Mouse (Mus musculus): ENCODE results near the gene Olfr521.
"Not testable (repeated sequence)": the region's sequence is repeated elsewhere in the genome, so short reads cannot be mapped to it uniquely, and the experiment has no call there.

Gene Olfr521

DNA sequence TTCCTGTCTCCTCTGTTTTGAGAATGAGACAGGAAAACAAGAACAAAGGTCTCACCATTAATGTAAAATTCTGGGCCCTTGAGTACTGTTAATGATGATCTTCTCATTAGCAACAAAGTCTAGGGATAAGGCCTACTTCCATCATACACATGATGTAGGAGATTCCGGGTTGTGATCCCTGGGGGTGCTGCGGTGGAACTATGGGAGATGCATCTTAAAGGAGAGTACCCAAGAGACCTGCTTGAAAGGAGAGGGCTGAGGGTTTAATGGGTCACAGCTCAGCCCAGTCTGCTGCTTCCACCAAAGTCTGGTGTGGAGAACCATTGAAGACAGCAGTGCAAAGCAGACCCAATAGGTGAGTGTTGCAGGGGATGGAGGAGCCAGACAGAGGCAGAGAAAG lies at the start of gene Olfr521:
TSS of gene Olfr521 (plus strand) at position 301 of the 400 bp plus-strand sequence.
- DNase-seq (ENCODE audit: low spot score): no peak

- no peak for DNase-seq (ENCODE audit: low spot score)
Observed at GRCm38 (mm10) chr7:99716536-99716935, 46.8 kb upstream of the Olfr521 start.

DNA sequence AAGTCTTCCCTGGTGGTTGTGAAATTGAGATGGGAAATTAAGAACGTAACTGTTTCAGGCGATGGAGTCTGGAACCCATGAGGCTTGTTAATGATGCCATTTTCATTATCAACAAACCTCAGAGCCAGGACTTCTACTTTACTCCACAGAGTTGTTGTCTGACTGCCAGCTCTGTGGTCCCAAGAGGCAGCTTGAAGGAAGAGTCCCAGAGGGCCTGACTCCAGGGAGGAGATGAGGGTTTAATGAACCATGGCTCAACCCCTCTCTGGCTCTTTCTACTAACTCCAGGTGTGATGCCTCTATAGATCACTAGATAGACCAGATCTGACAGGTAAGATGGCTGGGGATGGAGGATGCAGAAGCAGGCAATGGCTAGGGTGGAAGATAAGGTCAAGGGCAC lies 33.3 kb upstream of the Olfr521 start, which contains the start of gene Olfr520:
TSS of gene Olfr520 (plus strand) at position 301 of the 400 bp plus-strand sequence.
- DNase-seq (ENCODE audit: low spot score): no peak

DNA sequence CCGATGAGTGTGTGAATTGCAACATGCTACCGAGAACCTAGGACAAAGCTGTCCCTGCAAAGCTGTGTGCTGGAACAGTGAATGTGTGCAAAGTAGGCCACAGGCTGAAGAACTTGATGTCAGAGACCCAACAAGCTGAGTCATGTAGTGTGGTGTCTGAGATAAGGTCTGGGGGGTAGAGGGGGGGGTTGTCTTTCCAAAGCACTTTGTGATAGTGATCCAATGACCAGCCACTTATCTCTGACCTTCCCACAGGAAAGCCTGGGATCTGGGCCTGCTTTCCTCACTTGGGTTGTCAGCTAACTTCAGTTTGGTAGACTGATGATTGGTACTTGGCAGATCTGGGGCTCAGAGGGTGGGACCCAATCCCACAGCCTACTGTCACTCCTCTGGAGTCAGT lies 28.7 kb upstream of the Olfr521 start:
- no peak for DNase-seq (ENCODE audit: low spot score)

- DNase-seq (ENCODE audit: low spot score): not testable (repeated sequence)
Observed at GRCm38 (mm10) chr7:99735491-99735890, 27.8 kb upstream of the Olfr521 start.

GRCm38 (mm10) chr7:99739276-99739675 lies 24.0 kb upstream of the Olfr521 start:
- DNase-seq (ENCODE audit: low spot score): no peak

DNA sequence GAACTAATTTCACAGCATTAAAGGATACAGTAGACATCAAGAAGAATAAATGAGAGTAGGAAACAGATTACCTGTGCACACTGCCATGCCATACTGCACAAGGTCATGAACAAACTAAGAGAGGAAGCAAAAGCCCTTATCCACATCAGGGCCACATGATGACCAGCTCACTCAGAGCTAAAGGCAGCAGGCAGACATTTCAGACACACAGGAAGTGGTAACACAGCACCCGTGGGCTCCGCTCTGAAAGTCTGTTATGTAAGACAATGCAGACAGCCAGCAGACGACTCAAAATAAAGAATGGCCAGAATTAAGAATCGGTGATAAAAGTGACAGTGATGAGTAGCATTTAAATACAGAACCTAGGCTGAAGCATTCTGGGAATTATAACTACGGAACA lies 18.1 kb downstream of the Olfr521 start:
- no peak for DNase-seq (ENCODE audit: low spot score)

DNA sequence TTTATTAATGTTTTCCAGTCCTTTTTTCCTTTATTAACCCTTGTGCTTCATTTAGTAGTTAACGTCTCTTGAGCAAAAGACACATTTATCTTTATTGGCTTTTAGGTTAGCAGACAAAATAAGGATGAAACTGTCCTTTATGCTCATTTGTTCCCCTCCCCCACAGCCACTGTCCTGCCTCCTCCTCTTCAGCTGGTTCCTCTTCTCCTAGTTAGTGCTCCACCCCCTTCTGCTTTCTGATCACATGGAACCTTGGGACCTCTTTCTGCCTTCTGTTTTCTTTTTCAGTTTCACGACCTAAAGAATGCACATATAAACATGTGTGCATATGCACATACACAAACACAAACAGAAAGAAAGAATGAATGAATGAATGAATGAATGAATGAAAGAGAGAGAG lies 18.6 kb downstream of the Olfr521 start:
- no peak for DNase-seq (ENCODE audit: low spot score)

DNA sequence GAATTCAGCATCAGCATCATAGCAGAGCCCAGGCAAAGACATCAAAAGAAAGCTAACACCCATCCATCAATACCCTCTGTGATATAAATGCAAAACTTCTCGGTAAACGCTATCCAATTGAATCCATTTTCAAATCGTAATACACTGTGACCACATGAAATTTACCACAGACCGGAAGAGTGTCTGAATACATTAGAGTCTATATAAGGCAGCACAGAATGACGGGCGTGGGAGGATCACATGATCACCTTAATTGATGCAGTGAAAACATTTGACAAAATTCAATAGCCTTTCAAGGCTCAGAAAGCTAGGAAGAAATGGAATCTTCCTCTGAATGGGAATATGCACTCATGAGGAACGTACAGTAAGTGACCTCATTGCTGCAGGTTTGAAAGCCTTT lies 20.1 kb downstream of the Olfr521 start:
- no peak for DNase-seq (ENCODE audit: low spot score)

GRCm38 (mm10) chr7:99785553-99785952 lies 22.2 kb downstream of the Olfr521 start:
- DNase-seq (ENCODE audit: low spot score): no peak

- DNase-seq (ENCODE audit: low spot score): no peak
Observed at GRCm38 (mm10) chr7:99786774-99787173, 23.5 kb downstream of the Olfr521 start.

DNA sequence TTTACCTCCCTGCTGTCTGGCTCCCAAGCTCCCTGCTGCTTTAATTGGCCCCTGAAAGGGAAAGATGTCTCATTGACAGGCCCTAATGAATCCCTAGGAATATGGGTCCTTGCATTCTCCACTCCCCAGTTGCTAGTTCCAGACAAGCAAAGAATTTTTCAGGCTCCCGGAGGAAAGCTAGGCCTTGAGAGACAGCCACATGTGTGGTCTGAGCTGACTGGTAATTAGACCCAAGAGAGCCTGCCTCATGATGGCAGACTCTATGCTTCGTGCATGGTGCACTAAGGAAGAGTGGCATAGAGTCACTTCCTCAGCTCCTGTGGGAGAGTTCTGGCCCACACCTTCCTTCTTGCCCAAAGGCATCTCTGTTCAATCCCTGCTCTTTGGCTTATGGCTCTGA lies 24.6 kb downstream of the Olfr521 start:
- no peak for DNase-seq (ENCODE audit: low spot score)

GRCm38 (mm10) chr7:99788563-99788962 lies 25.3 kb downstream of the Olfr521 start:
- DNase-seq (ENCODE audit: low spot score): no peak

- no peak for DNase-seq (ENCODE audit: low spot score)
Observed at GRCm38 (mm10) chr7:99790816-99791215, 27.5 kb downstream of the Olfr521 start.

- DNase-seq (ENCODE audit: low spot score): no peak
Observed at GRCm38 (mm10) chr7:99794096-99794495, 30.8 kb downstream of the Olfr521 start.

- DNase-seq (ENCODE audit: low spot score): no peak
Observed at GRCm38 (mm10) chr7:99795192-99795981, 32.1 kb downstream of the Olfr521 start.

DNA sequence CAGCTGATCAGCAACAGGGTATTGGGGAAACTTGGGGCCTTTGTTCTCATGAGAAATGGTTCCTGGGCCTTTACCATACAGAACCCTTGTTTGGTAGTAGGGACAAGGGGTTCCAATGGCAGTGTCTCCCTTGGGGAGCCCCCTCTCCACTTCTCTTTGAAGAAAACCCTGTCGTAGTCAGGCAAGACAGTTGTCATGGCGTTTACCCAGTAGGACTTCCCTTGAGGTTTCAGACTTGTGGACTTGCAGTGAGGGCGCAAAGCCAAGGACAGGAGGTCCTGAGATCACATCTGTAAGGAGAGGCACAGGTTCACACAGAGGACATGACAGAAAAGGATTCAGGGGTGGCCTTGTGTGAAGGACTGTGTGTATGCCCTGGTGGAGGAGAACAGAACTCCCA lies 33.2 kb downstream of the Olfr521 start:
- DNase-seq (ENCODE audit: low spot score): no peak

DNA sequence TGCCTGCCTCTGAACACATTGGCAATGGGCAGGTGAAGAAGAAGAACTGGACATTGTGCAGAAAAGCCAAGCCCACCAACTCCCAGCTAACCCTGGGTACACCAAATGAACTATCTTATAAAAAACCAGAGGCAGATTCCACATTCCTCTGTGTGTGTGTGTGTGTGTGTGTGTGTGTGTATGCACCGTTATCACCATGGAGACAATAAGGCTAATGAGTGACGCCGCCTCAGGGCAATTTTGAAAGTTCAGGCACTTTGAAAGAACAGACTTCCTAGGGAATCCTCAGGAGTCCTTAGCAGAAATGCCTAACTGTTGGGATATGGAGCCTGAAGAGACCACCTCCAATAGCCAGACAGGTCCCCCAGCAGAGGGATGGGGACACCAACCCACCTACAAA lies 34.0 kb downstream of the Olfr521 start:
- no peak for DNase-seq (ENCODE audit: low spot score)

GRCm38 (mm10) chr7:99797911-99798647 lies 34.8 kb downstream of the Olfr521 start:
- no peak for DNase-seq (ENCODE audit: low spot score)

DNA sequence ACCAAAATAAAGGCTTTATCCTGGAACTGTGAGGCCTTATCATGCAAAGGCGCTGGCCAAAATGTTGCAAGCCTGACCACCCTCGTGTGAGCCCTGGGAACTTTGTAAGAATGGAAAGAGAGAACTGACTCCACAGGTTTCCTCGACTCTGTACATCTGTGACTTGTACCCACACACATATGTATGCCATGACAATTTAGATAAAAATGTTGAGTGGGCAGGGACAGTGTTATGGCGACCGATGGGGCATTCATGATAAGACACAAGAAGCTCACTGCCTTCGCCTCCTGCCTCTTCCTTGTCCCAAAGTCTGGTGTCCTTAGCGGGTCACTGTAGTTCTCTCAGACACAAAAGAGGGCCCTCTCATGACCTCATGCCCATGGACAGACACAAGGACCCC lies 35.8 kb downstream of the Olfr521 start:
- no peak for DNase-seq (ENCODE audit: low spot score)

GRCm38 (mm10) chr7:99803535-99803934 lies 40.2 kb downstream of the Olfr521 start:
- DNase-seq (ENCODE audit: low spot score): no peak

DNA sequence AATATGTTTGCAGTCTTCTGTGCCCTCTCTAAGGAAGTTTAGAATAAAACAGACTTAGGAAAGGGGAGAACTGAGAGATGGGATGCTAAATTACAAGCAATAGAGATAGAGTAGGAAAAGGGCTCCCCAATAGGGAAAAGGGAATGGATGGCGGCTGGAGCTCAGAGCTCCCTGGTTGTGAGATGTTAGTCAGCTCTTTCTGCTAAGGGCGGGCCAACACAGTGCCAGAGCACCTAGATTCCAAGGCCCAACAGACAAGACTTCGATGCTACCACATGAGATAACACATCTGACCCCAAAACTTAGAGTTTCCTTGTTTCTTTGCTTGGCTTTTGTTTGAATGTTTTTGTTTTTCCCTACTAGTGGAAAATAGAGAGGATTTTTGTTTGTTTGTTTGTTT lies 40.7 kb downstream of the Olfr521 start:
- not testable (repeated sequence) for DNase-seq (ENCODE audit: low spot score)

DNA sequence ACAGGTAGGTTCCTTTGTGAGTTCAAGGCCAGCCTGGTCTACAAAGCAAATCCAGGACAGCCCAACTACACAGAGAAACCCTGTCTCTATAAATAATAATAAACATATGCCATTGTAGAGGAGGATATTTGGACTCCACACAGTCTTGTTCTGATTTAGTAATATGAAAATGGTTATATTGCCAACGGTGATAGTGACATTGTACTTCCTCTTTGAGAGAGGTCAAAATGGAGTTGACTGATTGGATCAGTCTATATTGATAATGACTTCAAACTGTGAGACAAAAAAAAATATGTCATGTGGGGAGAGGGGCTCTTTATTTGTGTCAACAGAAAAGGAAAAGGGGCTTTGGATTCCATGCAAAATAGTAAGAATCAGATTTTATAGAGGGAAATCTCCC lies 42.0 kb downstream of the Olfr521 start:
- no peak for DNase-seq (ENCODE audit: low spot score)

Data from ovary, postnatal 36 days (tissue).